Mouse (Mus musculus) ES-Bruce4 (cell line): ENCODE data around the gene Tmem220.

ENCODE experiments used
- CTCF ChIP-seq: IDR thresholded peaks from one replicate; pipeline ENCODE4 v1.8.1; 2011; ENCODE audit warnings: low read depth, low read length
- EP300 ChIP-seq: IDR thresholded peaks from 2 replicates; pipeline ENCODE4 v1.6.1; 2011; ENCODE audit warnings: low read depth, low read length; ENCODE audit not compliant: insufficient read depth
- POLR2A ChIP-seq: IDR thresholded peaks from one replicate; pipeline ENCODE4 v1.8.1; 2011; ENCODE audit warnings: low read length; ENCODE audit not compliant: insufficient read depth

DNA sequence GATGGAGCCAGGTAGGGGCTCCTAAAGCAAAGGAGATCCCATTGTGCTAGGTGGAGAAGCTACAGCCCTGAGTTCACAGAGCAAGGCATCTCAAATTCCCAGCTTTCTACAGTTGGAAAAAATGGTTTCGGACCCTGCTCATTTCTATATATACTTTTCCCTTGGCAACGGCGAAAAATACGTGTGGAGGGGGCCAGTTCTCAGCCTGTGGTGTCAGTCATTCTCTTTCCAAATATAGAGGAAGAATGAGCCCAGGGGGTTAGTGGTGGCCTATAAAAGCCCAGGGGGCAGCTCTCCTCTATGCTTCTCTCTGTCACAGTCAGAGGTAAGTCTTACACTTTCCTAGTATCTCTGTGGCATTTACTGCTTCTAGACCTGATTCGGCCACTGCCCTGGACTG is 53.0 kb downstream of the Tmem220 start, which contains the start of gene Myh3:
- TF ChIP-seq CTCF: no peak
- no peak for TF ChIP-seq EP300
- TF ChIP-seq POLR2A: no peak
